Mouse (Mus musculus): ENCODE measurements around the gene Rsrc1.

- TF ChIP-seq EP300 (IDR thresholded peaks at IDR 0.05; ENCODE audit: low read depth) (no peak), CTCF (IDR thresholded peaks at IDR 0.05; ENCODE audit: low read depth) (no peak)
Measured at GRCm38 (mm10) chr3:66939675-66940074, 41.5 kb upstream of the Rsrc1 start.

Measured in heart, postnatal 0 days (tissue).